Mouse (Mus musculus): ENCODE measurements around the gene Tmem270.

GRCm38 (mm10) chr5:134913352-134913751 is 6.8 kb upstream of the Tmem270 start:
- TF ChIP-seq CTCF (IDR thresholded peaks at IDR 0.05; ENCODE audit: low read depth, low read length) (no peak), POLR2A (IDR thresholded peaks at IDR 0.05; ENCODE audit: borderline replicate concordance, low read depth, low read length) (no peak)
